Mouse (Mus musculus): ENCODE data around the gene Iqgap2.

Gene Iqgap2

GRCm38 (mm10) chr13:95882001-95882400 is 9.7 kb downstream of the Iqgap2 start:
- no peak for DNase-seq

DNA sequence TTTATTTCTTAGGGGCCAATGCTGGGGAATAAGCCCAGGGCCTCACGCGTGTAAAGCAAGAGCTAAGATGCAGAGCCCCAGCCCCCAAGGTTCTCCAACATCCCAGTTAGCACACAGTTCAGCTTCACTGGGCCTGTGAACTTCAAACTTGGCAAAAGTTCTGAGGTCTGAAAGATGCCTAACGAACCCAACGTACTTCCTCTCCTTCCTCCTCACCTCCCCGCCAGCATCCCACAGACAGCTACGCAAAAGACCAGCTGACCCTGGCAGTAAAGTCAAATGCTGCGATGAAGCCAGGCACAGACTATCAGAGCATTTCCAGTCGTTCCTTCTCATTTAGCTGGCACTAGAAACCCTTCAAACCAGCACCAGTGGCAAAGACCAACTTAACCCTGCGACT is 10.3 kb downstream of the Iqgap2 start:
- no peak for DNase-seq

- DNase-seq = no peak
Measured at GRCm38 (mm10) chr13:95880633-95881032, 11.1 kb downstream of the Iqgap2 start.

DNA sequence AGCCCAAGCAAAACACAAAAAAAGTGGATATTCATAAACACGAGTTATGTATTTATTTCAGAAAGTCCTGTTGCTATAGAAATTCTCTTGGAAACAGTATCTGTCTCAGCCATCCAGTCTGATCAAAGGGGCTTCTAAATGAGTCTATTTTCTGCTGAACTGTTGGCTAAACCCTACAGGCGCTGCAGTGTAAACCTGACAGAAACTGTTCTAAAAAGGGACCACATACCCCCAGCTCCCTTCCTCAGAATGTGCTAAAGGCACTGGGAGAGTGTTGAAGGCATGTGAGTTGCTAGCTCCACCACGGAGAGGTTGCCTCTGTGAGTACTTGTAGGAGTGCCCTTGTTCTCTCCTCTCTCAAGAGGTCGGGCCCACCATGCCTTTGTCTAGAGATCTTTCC is 19.7 kb downstream of the Iqgap2 start:
- DNase-seq = no peak

DNA sequence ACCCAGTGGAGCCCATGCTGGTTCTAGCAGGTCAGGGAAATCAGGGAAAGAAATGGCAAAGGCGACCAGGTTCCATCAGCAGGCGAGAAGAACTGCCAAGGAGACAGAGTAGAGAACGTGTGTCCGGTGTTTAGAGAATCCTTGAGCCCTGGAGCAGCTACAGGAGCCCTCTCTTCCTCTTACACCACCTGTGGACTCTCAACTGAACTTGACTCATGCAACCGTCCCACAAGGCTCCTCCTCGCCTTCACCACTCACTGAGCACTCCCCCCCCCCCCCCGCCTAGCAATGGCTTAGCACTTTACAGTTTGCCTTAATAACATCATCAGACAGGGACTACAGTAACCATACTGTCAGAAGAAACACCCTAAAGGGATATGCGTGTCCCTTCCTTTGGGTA is 21.1 kb downstream of the Iqgap2 start:
- DNase-seq = no peak

DNA sequence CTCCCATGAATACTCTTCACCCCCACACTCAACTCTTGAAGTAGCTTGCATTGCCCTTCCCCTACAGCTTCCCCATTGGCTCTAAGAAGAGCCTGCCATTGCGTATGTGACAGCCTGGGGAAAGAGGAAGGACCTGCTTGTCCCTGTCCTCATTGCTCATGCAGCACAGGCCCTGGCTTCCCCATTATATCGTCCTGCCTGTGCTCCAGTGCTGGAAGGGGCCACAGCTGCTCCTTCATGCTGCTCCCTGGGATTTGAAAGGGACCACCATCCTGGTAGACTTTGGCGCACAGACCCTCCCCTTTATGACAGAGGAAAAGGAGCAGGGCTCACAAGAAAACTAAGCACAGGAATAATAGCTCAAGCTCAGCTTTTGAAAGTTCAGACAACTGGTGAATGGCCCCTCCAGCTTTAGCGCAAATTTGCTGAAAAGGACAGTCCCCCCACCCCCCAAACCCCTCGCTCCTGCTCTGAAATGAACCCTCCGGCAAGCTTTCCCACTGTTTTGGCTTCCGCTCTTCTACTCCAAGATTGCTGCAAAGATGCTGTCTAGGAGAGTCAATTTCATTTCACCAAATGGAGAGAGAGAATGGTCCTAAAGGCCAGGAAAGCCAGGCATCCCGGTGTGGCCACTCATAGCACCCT is 22.7 kb downstream of the Iqgap2 start:
- no peak for DNase-seq

DNA sequence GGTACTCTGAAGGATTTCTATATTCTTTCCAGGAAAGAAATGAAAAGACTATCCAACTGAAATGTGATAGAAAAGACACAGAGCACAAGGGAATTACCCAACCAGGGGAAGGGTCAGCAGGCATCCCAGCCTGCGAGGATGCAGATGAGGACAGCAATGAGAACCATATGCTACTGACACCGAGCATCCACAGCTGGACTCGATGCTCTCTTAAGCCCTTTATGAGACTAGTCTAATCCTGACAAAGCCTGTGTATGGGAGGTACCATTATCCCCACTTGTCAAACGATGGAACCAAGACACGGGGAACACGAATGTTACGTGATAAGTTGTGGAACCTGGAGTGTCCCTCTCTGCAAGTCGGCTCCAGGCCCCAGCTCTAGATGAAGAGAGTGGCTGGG is 29.5 kb downstream of the Iqgap2 start:
- DNase-seq = no peak

- no peak for DNase-seq
Measured at GRCm38 (mm10) chr13:95859271-95859670, 32.5 kb downstream of the Iqgap2 start.

DNA sequence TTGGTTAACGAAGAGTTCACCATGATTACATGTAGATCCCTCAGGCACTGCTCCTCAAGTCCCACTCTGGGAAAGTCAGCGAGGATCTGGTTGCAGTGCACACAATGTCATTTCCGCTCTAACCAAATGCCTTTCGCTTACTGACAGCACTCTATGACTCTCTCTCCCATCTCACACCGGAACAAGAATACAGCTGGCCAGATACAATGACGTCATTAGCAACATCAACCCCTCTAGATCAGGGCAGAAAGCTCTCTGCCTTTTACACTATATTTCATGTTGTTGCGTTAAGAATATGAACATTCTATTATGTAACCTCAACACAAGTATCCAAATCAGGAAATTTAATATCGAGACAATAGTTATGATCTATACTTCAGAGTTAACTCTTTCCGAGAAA is 32.9 kb downstream of the Iqgap2 start:
- no peak for DNase-seq

- no peak for DNase-seq
Measured at GRCm38 (mm10) chr13:95855537-95855936, 36.2 kb downstream of the Iqgap2 start.

GRCm38 (mm10) chr13:95851611-95852010 is 40.1 kb downstream of the Iqgap2 start:
- DNase-seq = no peak

DNA sequence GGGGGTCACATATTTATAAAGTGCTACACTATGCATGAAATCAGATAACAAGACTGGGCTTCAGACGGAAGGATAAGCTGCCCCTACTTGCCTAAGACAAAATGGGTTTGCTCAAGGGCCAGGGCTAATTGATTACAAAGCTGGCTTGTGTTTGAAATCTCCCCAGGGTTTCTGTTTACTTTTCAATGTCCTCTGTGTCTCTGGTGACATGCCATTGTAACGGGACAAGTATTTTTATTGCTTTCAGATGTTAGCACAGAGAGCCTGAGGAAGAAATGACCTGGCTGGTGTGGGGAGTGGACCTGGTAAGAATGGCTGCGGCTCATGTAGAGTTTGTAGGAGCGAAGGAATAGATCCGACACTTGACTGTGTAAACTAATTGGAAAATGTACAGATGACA is 41.3 kb downstream of the Iqgap2 start:
- no peak for DNase-seq

DNA sequence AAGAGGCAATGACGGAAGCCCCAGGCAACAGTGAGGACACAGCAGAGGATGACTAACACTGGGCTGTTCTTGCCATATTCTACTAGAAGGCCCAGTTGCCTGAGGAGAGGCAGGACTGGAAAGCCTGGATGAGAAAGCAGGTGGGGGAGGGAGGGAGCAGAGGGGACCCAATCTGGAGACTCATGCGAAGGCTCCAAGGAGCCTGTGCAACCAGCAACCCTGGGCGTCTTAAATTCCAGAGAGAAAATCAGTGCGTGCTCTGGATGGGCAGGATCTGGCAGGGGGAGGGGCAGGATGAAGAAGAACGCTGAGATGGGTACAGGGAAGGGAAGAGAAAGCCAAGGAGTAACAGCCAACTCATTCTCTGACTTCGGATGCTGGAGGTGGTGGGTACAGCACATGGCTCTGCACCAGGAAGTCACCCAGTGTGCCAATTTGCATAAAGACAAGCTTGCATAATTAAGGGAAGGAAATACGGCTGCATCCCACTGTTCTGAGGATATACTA is 42.2 kb downstream of the Iqgap2 start:
- DNase-seq = no peak

DNA sequence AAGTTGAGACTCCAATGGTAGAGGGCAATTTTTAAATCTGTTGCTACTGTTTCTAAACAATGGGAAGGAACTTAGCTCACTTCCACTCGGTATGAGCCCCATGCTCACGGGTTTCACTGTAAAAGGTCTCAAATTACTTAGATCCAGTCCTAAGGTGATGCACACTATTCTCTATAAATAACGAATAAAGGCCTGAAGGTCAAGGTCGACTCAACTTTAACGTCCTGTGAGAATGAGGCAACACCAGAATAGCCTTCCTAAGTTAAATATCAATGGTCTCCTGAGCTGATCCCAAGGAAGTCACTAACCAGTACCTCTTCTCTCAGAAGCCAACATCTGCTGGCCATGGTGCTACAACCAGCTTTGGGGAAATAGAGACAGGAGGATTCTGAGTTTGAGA is 45.4 kb downstream of the Iqgap2 start:
- no peak for DNase-seq

- DNase-seq = no peak
Measured at GRCm38 (mm10) chr13:95844950-95845349, 46.8 kb downstream of the Iqgap2 start.

DNA sequence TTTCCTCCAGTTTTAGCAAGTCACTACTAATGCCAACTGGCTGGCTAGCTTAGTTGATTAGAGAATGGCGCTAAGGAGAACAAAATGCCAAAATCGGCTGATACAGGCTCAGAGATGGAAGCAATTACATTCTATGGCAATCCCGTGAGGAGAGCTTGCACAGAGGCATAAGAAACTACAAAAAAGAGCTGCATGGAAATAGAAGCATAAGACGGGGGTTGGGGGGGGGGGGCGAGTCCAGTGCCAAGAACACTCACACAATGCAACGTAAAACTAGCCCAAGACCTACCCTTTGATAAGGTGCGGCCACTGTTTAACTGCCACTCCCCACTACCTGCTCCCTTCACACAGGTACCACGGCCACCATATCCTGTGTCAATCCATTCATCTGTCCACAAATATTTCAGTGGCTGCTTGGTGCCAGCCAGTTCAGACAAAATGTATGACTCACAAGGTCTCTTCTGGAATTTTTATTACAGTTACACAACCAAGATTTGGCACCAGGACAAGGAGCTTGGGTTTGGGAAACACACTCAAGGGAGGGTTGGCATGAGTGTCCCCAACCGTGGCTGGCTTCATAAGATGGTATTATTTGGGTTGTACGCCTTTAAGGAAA is 48.2 kb downstream of the Iqgap2 start:
- no peak for DNase-seq

GRCm38 (mm10) chr13:95842803-95843202 is 48.9 kb downstream of the Iqgap2 start:
- DNase-seq = no peak

GRCm38 (mm10) chr13:95841946-95842345 is 49.8 kb downstream of the Iqgap2 start:
- no peak for DNase-seq

DNA sequence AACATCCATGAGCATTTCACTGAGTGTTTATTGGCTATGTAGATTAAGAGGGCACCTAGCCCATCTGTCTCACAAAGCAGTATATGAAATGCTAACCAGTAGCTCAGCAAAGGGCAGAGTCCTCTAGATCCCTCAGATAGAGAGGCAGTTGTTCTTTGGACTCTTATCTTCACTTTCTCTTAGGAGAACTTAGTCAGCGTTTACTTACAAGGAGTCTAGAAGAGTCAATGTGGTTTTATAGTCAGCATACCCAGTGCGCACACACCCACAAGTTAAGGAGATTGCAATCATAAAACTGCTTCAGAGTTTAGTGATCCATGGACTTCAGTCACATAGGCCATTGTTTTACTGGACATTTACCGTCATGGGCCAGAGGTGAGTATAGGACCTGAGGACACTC is 54.8 kb downstream of the Iqgap2 start:
- DNase-seq = no peak

DNA sequence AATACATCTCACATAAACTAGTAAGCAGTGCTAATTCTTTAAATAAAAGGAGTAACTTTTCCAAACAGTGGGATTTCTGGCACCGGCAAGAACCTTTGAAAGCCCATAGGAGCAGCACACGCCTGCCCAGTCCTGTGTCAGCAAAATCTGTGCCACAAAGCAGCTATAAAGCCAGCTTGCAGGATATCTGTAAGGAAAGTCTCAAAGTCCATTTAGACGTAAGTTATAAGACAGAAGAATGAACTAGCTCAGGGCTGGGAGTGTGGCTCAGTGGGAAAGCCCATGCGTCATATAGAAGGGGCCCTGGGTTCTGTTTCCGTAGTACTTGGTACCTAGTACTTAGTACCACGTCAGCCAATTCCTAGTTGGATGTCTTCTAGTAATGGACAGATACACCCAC is 58.2 kb downstream of the Iqgap2 start:
- DNase-seq = no peak

- DNase-seq = no peak
Measured at GRCm38 (mm10) chr13:95832712-95833111, 59.0 kb downstream of the Iqgap2 start.

- DNase-seq = no peak
Measured at GRCm38 (mm10) chr13:95831760-95832159, 60.0 kb downstream of the Iqgap2 start.

DNA sequence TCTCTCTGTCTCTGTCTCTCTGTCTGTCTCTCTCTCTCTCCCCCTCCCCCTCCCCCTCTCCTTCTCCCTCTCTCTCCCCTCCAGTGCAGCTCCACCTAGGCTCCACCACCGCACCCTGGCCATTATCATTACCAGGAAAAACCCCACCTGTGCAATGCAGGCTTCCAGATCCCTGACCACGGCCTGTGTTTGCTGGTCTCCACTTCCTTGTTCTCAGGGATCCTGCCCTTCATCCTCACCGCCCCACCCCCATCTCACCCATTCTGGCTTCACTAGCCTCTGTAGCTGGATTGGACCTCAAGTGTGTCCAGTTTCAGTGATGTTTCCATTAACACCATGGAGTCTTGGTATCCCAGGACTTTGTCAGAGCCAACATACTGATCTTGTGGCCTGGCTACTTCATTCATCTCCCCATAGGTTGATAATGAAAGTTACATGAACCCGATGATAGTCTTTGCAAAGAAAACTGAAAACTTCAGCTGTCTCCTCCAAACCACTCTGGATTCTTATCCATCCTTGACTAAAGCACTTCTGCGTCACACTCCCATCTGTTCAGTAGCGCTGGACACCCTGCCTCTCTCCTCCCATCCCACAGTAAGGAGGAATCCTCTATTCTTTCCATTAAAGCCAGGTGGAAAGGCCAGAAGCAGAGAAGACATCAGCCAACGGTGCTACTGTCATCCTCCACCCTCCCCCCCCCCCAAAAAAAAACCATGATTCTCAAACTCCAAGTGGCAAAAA is 62.1 kb downstream of the Iqgap2 start:
- DNase-seq = no peak

DNA sequence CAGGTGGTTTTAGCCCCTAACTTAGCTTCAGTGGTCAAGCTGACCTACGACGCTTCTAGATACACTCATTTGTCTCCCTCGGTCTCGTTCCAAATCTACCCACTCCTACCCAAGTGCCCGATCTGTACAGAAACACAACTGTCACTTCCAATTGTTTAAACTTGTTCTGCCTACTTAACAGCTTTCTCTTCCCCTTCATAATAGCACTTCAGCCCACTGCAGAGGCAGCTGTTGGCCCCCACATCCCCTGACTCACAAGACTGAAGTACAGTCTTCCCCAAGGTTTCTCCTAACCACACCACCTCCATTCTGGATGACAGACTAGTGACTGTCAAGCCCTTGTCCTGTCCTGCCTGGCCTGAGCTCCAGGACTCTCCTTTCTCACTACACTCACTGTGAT is 63.1 kb downstream of the Iqgap2 start:
- no peak for DNase-seq

All from thymus, postnatal 25 days (tissue).